Comparison of ENCODE assay signal across 21 mouse cellular contexts in the genomic region with DNA sequence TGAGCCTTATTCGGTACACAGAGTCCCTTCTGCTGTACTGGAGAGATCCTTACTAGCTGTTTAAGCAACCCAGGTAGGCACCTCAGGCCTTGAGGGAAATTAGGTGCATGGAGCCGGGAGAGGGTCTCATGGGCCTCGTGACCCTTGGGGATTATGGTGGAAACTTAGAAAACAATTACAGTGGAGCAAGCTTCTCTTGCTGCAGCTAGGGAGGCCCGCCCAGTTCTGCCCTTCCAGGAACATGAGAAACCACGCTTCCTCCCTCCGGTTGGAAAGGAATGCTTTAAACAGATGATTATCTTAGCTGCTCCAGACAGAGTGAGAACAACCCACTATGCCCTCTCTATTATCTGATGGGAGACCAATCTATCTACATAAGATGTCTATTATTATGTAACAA. TPM values are rescaled to one million over a fixed set of nuclear protein-coding genes. Genes with fewer than 3 reads are reported as not detected.
DNase-seq lines count a peak whose midpoint lies in the region; ATAC-seq and TF ChIP-seq lines count a peak whose summit lies in the region.
"Had no signal": no experiment of that assay in that cellular context is flagged by ENCODE, and none has a peak within 500 bp of the region (broad histone marks: within the 10 kb centered on the region; RNA-seq: fewer than 3 reads in every experiment).

No protein-coding gene starts in this region.

- no peaks in the 10 kb centered on the region for H3K9me3 ChIP-seq in heart, embryonic 11.5 days (replicated peaks; ENCODE audit: control insufficient read depth, low read length)
- no peaks in the 10 kb centered on the region for H3K9me3 ChIP-seq in embryonic facial prominence, embryonic 10.5 days
- no peaks in the 10 kb centered on the region for H3K9me3 ChIP-seq in embryonic facial prominence, embryonic 15.5 days (replicated peaks)
- H3K9me3 ChIP-seq: embryonic facial prominence, embryonic 12.5 days; forebrain, embryonic 10.5 days; heart, embryonic 12.5 days; hindbrain, embryonic 10.5 days had no signal

- peaks cover 10% of the 10 kb centered on the region for H3K4me1 ChIP-seq in heart, embryonic 11.5 days (ENCODE audit: control insufficient read depth, insufficient read depth, low read length)
- peaks cover 2% of the 10 kb centered on the region; the same call in 1 of the 2 replicates for H3K4me1 ChIP-seq in lung, adult 2 months (ENCODE audit: control insufficient read depth, insufficient read depth, low read length)
- peaks cover 38% of the 10 kb centered on the region for H3K4me1 ChIP-seq in embryonic facial prominence, embryonic 10.5 days
- H3K4me1 ChIP-seq in embryonic facial prominence, embryonic 15.5 days, result peaks cover 15% of the 10 kb centered on the region

- no peak for TF ChIP-seq CTCF in lung, adult 2 months (IDR thresholded peaks at IDR 0.05; ENCODE audit: insufficient read depth, low read length)

- no peaks in the 10 kb centered on the region for H3K36me3 ChIP-seq in heart, embryonic 11.5 days (ENCODE audit: control insufficient read depth, insufficient read depth, low read length)
- H3K36me3 ChIP-seq in embryonic facial prominence, embryonic 10.5 days (replicated peaks), result no peaks in the 10 kb centered on the region
- H3K36me3 ChIP-seq in embryonic facial prominence, embryonic 15.5 days, result no peaks in the 10 kb centered on the region
- H3K36me3 ChIP-seq: embryonic facial prominence, embryonic 12.5 days; forebrain, embryonic 10.5 days; heart, embryonic 12.5 days; hindbrain, embryonic 10.5 days had no signal

- H3K4me3 ChIP-seq in heart, embryonic 11.5 days (ENCODE audit: low read depth, low read length), result no peak overlapping the region
- H3K4me3 ChIP-seq in lung, adult 2 months (replicated peaks; ENCODE audit: extremely low read depth, low read depth, low read length), result no peak overlapping the region
- no peak overlapping the region for H3K4me3 ChIP-seq in embryonic facial prominence, embryonic 10.5 days
- H3K4me3 ChIP-seq in embryonic facial prominence, embryonic 15.5 days (replicated peaks), result no peak overlapping the region
- H3K4me3 ChIP-seq: embryonic facial prominence, embryonic 12.5 days; erythroblast, embryonic 14.5 days; forebrain, embryonic 10.5 days; gastrocnemius, adult 2 months; heart, adult 2 months; heart, embryonic 12.5 days; hindbrain, embryonic 10.5 days had no signal

- 34% methylated on average over 6 of the region's 6 CpGs for WGBS in heart, embryonic 11.5 days (ENCODE audit: insufficient replicate concordance)
- WGBS in lung, adult 2 months, result 44% methylated on average over 6 of the region's 6 CpGs
- 61% methylated on average over 6 of the region's 6 CpGs for WGBS in embryonic facial prominence, embryonic 10.5 days
- 39% methylated on average over 6 of the region's 6 CpGs for WGBS in embryonic facial prominence, embryonic 15.5 days

- no peak overlapping the region for H3K4me2 ChIP-seq in heart, embryonic 11.5 days
- no peak overlapping the region for H3K4me2 ChIP-seq in embryonic facial prominence, embryonic 15.5 days (replicated peaks)
- H3K4me2 ChIP-seq: embryonic facial prominence, embryonic 12.5 days; heart, embryonic 12.5 days; hindbrain, embryonic 14.5 days had no signal

- no peak overlapping the region for H3K27ac ChIP-seq in heart, embryonic 11.5 days (ENCODE audit: low read depth, low read length)
- 0 out of 2 replicates have a peak overlapping the region, but pooled peaks have one; percentile 40 for H3K27ac ChIP-seq in embryonic facial prominence, embryonic 10.5 days (replicated peaks)
- H3K27ac ChIP-seq in embryonic facial prominence, embryonic 15.5 days (replicated peaks), result peak overlapping the region; percentile 48; the same call in 1 of the 2 replicates
- H3K27ac ChIP-seq: forebrain, embryonic 10.5 days; gastrocnemius, adult 2 months; heart, adult 2 months; hindbrain, embryonic 10.5 days; hindbrain, embryonic 14.5 days had no signal

- TF ChIP-seq POLR2A in lung, adult 2 months (IDR thresholded peaks at IDR 0.05; ENCODE audit: borderline replicate concordance, extremely low read depth, low read depth, low read length), result no peak

- no peak overlapping the region for H3K9ac ChIP-seq in heart, embryonic 11.5 days (ENCODE audit: low read depth, low read length)
- no peak overlapping the region for H3K9ac ChIP-seq in embryonic facial prominence, embryonic 15.5 days
- H3K9ac ChIP-seq: embryonic facial prominence, embryonic 12.5 days; heart, embryonic 12.5 days; hindbrain, embryonic 14.5 days had no signal

- no peaks in the 10 kb centered on the region for H3K27me3 ChIP-seq in heart, embryonic 11.5 days (ENCODE audit: control insufficient read depth, insufficient read depth, low read length)
- no peaks in the 10 kb centered on the region for H3K27me3 ChIP-seq in embryonic facial prominence, embryonic 10.5 days (replicated peaks; ENCODE audit: low read depth, poor library complexity, severe bottlenecking)
- H3K27me3 ChIP-seq in embryonic facial prominence, embryonic 15.5 days, result no peaks in the 10 kb centered on the region
- H3K27me3 ChIP-seq: embryonic facial prominence, embryonic 12.5 days; heart, embryonic 12.5 days; Patski had no signal

- ATAC-seq in heart, embryonic 11.5 days (replicated peaks; ENCODE audit: insufficient number of reproducible peaks, low FRiP score, low TSS enrichment), result no peak
- ATAC-seq in embryonic facial prominence, embryonic 15.5 days (ENCODE audit: insufficient number of reproducible peaks, low FRiP score, low TSS enrichment, low read depth), result peak; percentile 32; the same call in 1 of the 2 replicates
- ATAC-seq: activated CD4-positive, CD25-positive, alpha-beta regulatory T cell, adult 4 months; forebrain, embryonic 14.5 days; Patski had no signal

- peak; percentile 74 for DNase-seq in heart, adult 11 months
- peak; percentile 21 for DNase-seq in lung, postnatal 36 days
- DNase-seq in lung, adult 2 months, result no peak
- DNase-seq in embryonic facial prominence, embryonic 10.5 days (ENCODE audit: low spot score), result no peak
- no peak for DNase-seq in adrenal gland, postnatal 14 days
- DNase-seq: adrenal gland, postnatal 25 days; cerebellum, adult 18-20 months; cerebellum, adult 9-11 months; gastrocnemius, adult 2 months; heart, adult 2 months had no signal

RNA-seq across cellular contexts. Expression of gene Cdv3, which starts 17.3 kb away (rescaled TPM):
- polyA plus RNA-seq in heart, embryonic 11.5 days (2014; fragmentation: Nextera tagmentation; extraction: Ambion mirVana), result 76.8 and 109 TPM in 2 replicates
- 31.5 and 43.5 TPM in 2 replicates for polyA plus RNA-seq in lung, adult 2 months (2012; rRNA removed)
- polyA plus RNA-seq in embryonic facial prominence, embryonic 10.5 days (2016; fragmentation: Nextera tagmentation; extraction: Ambion mirVana), result 184 and 185 TPM in 2 replicates
- 97.0 and 98.6 TPM in 2 replicates for polyA plus RNA-seq in embryonic facial prominence, embryonic 15.5 days (2015; fragmentation: Nextera tagmentation; extraction: Ambion mirVana)
- total RNA-seq in adrenal gland, postnatal 14 days (2021), result 193 and 208 TPM in 2 replicates

Comparison
In these comparisons a context has a peak if more than half of its experiments do, and no peak if none do; other contexts are left out.
1. DNase-seq: peak in heart, adult 11 months (single experiment) and lung, postnatal 36 days (single experiment); none in lung, adult 2 months (single experiment), embryonic facial prominence, embryonic 10.5 days (single experiment) and adrenal gland, postnatal 14 days (single experiment).